Mouse (Mus musculus): ENCODE measurements around the gene Tmem251. TPM values are rescaled to one million over a fixed set of nuclear protein-coding genes. Genes with fewer than 3 reads are reported as not detected.

Gene Tmem251
- polyA plus RNA-seq, 1 experiment from 2014 or later: 15.2 TPM

DNA sequence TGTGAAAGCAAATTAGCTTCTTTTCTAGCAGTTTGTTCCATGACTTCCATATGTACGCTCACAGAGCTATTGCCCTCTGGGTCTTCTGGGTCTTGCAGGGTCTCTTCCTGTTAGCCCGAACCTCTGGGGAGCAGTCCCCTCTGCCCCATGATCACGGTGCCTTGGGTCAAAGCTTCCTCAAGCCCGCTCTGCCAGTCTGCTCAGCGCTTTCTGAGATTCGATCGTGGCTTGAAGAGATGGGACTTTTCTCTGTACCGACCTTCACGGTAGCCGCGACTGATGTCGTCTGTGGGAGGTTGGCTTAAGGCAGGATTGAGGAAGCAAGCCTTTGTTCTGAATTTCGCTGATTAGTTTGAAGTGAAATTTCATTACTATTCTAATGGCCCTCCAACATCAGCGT is 32.5 kb downstream of the Tmem251 start:
- no peak for TF ChIP-seq CTCF (IDR thresholded peaks at IDR 0.05; ENCODE audit: low read depth)
- Histone ChIP-seq H3K4me2 (ENCODE audit: low read length) (no peak overlapping the region), H3K27ac (no peak overlapping the region), H3K9me3 (replicated peaks; ENCODE audit: low read length) (no peaks in the 10 kb centered on the region), H3K4me3 (replicated peaks; ENCODE audit: low read depth, low read length) (no peak overlapping the region), H3K36me3 (ENCODE audit: insufficient read depth, low read length) (peaks cover 33% of the 10 kb centered on the region), H3K4me1 (replicated peaks; ENCODE audit: insufficient read depth, low read length) (no peaks in the 10 kb centered on the region), H3K9ac (ENCODE audit: low read depth, low read length) (no peak overlapping the region), H3K27me3 (ENCODE audit: insufficient read depth, low read length) (no peaks in the 10 kb centered on the region)
- DNase-seq (ENCODE audit: low spot score) (no peak), ATAC-seq (replicated peaks; ENCODE audit: low FRiP score, low read depth) (no peak)
- WGBS: 92% methylated on average over 14 of the region's 14 CpGs

- DNase-seq (ENCODE audit: low spot score) (no peak), ATAC-seq (replicated peaks; ENCODE audit: low FRiP score, low read depth) (no peak)
- no peak overlapping the region for H3K27ac ChIP-seq
- H3K27me3 ChIP-seq (ENCODE audit: insufficient read depth, low read length): no peaks in the 10 kb centered on the region
- peaks cover 20% of the 10 kb centered on the region for H3K36me3 ChIP-seq (ENCODE audit: insufficient read depth, low read length)
- no peak overlapping the region for H3K4me2 ChIP-seq (ENCODE audit: low read length)
- 78% methylated on average over 5 of the region's 5 CpGs for WGBS
- H3K9me3 ChIP-seq (replicated peaks; ENCODE audit: low read length): no peaks in the 10 kb centered on the region
- no peak for TF ChIP-seq CTCF (IDR thresholded peaks at IDR 0.05; ENCODE audit: low read depth)
- no peaks in the 10 kb centered on the region for H3K4me1 ChIP-seq (replicated peaks; ENCODE audit: insufficient read depth, low read length)
- H3K9ac ChIP-seq (ENCODE audit: low read depth, low read length): no peak overlapping the region
- no peak overlapping the region for H3K4me3 ChIP-seq (replicated peaks; ENCODE audit: low read depth, low read length)
These were observed 34.6 kb downstream of the Tmem251 start for GRCm38 (mm10) chr12:102778151-102778550.

DNA sequence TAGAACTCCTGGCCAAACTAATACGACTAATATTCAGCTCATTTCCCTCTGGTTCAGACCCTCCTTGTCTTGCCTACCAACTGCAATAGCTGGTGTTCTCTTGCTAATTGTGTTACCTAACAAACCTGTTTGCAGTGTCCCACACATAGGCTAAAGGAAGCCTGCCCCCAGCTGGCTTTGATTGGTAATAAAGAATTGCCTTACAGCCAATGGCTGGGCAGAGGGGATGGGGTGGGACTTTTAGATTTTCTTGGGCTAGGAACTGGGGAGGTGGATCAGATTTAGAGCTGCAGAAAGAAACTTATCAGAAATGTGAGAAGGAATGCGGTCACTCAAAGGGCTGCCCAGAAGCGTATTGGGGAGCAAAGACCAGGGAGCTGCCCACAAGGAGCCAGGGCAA is 35.9 kb downstream of the Tmem251 start:
- DNase-seq (ENCODE audit: low spot score) (peak; percentile 30), ATAC-seq (replicated peaks; ENCODE audit: low FRiP score, low read depth) (no peak; the same call in 1 of the 2 replicates)
- Histone ChIP-seq H3K4me1 (replicated peaks; ENCODE audit: insufficient read depth, low read length) (no peaks in the 10 kb centered on the region), H3K9ac (ENCODE audit: low read depth, low read length) (no peak overlapping the region), H3K27ac (no peak overlapping the region), H3K4me2 (ENCODE audit: low read length) (no peak overlapping the region), H3K9me3 (replicated peaks; ENCODE audit: low read length) (no peaks in the 10 kb centered on the region), H3K36me3 (ENCODE audit: insufficient read depth, low read length) (peaks cover 17% of the 10 kb centered on the region; the same call in 1 of the 2 replicates), H3K27me3 (ENCODE audit: insufficient read depth, low read length) (no peaks in the 10 kb centered on the region), H3K4me3 (replicated peaks; ENCODE audit: low read depth, low read length) (no peak overlapping the region)
- WGBS: 41% methylated on average over 3 of the region's 3 CpGs
- TF ChIP-seq CTCF (IDR thresholded peaks at IDR 0.05; ENCODE audit: low read depth): peak; percentile 59

GRCm38 (mm10) chr12:102782841-102783240 is 39.3 kb downstream of the Tmem251 start:
- ATAC-seq (replicated peaks; ENCODE audit: low FRiP score, low read depth): no peak
- Histone ChIP-seq H3K36me3 (ENCODE audit: insufficient read depth, low read length) (peaks cover 15% of the 10 kb centered on the region), H3K4me2 (ENCODE audit: low read length) (no peak overlapping the region), H3K9ac (ENCODE audit: low read depth, low read length) (no peak overlapping the region), H3K9me3 (replicated peaks; ENCODE audit: low read length) (no peaks in the 10 kb centered on the region), H3K27me3 (ENCODE audit: insufficient read depth, low read length) (no peaks in the 10 kb centered on the region), H3K27ac (no peak overlapping the region), H3K4me3 (replicated peaks; ENCODE audit: low read depth, low read length) (no peak overlapping the region), H3K4me1 (replicated peaks; ENCODE audit: insufficient read depth, low read length) (no peaks in the 10 kb centered on the region)
- DNase-seq (ENCODE audit: low spot score): no peak
- whole genome bisulfite sequencing: 80% methylated on average over 5 of the region's 5 CpGs
- no peak for TF ChIP-seq CTCF (IDR thresholded peaks at IDR 0.05; ENCODE audit: low read depth)

DNA sequence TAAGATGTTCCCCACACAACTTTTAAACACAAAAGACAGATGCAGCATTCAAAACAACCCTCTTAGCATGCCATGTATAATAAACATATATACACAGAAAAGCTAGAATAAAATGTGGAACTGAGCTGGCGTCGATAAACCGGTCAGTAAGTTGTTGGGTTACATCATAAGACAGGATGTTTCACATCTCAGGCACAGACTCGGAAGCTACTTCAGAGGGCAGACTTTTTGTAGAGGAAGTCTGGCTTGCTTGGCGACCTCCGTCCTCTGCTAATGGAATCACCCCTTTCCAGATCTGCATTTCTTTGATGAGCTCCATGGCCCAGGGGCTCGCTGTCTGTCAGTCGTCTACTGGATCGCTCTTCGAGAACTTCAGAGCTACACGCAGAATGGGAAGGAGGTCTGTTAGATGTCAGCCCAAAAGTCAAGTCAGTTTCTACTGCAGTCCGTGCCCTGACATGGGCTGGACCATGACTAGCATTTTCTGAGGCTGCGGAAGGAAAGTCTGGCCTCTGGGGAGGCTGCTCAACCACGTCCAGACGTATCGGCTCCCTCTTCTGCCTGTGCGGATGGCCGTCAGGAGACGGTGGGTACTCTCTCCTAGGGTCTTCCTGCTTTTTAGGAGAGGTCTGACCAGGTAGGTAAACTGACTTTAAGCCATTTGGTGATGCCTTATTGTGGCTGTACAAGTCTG is 41.5 kb downstream of the Tmem251 start:
- Histone ChIP-seq H3K27ac (no peak overlapping the region), H3K36me3 (ENCODE audit: insufficient read depth, low read length) (peaks cover 29% of the 10 kb centered on the region), H3K9me3 (replicated peaks; ENCODE audit: low read length) (no peaks in the 10 kb centered on the region), H3K27me3 (ENCODE audit: insufficient read depth, low read length) (no peaks in the 10 kb centered on the region), H3K4me3 (replicated peaks; ENCODE audit: low read depth, low read length) (no peak overlapping the region), H3K9ac (ENCODE audit: low read depth, low read length) (no peak overlapping the region), H3K4me2 (ENCODE audit: low read length) (no peak overlapping the region), H3K4me1 (replicated peaks; ENCODE audit: insufficient read depth, low read length) (no peaks in the 10 kb centered on the region)
- TF ChIP-seq CTCF (IDR thresholded peaks at IDR 0.05; ENCODE audit: low read depth): no peak
- DNase-seq (ENCODE audit: low spot score): no peak
- no peak for ATAC-seq (replicated peaks; ENCODE audit: low FRiP score, low read depth)
- 88% methylated on average over 19 of the region's 19 CpGs for WGBS

GRCm38 (mm10) chr12:102785593-102785985 is 42.0 kb downstream of the Tmem251 start:
- ATAC-seq (replicated peaks; ENCODE audit: low FRiP score, low read depth): no peak
- no peak for TF ChIP-seq CTCF (IDR thresholded peaks at IDR 0.05; ENCODE audit: low read depth)
- H3K4me3 ChIP-seq (replicated peaks; ENCODE audit: low read depth, low read length): no peak overlapping the region
- H3K9me3 ChIP-seq (replicated peaks; ENCODE audit: low read length): no peaks in the 10 kb centered on the region
- H3K27ac ChIP-seq: no peak overlapping the region
- H3K4me2 ChIP-seq (ENCODE audit: low read length): no peak overlapping the region
- H3K27me3 ChIP-seq (ENCODE audit: insufficient read depth, low read length): no peaks in the 10 kb centered on the region
- WGBS: 92% methylated on average over 5 of the region's 5 CpGs
- no peak for DNase-seq (ENCODE audit: low spot score)
- no peaks in the 10 kb centered on the region for H3K4me1 ChIP-seq (replicated peaks; ENCODE audit: insufficient read depth, low read length)
- H3K9ac ChIP-seq (ENCODE audit: low read depth, low read length): no peak overlapping the region
- peaks cover 31% of the 10 kb centered on the region for H3K36me3 ChIP-seq (ENCODE audit: insufficient read depth, low read length)

GRCm38 (mm10) chr12:102787927-102788326 is 44.4 kb downstream of the Tmem251 start:
- no peak overlapping the region for H3K9ac ChIP-seq (ENCODE audit: low read depth, low read length)
- no peaks in the 10 kb centered on the region for H3K4me1 ChIP-seq (replicated peaks; ENCODE audit: insufficient read depth, low read length)
- H3K27ac ChIP-seq: no peak overlapping the region
- DNase-seq (ENCODE audit: low spot score) (no peak), ATAC-seq (replicated peaks; ENCODE audit: low FRiP score, low read depth) (no peak)
- no peak overlapping the region for H3K4me2 ChIP-seq (ENCODE audit: low read length)
- no peak for TF ChIP-seq CTCF (IDR thresholded peaks at IDR 0.05; ENCODE audit: low read depth)
- no peaks in the 10 kb centered on the region for H3K9me3 ChIP-seq (replicated peaks; ENCODE audit: low read length)
- 80% methylated on average over 7 of the region's 7 CpGs for WGBS
- H3K27me3 ChIP-seq (ENCODE audit: insufficient read depth, low read length): no peaks in the 10 kb centered on the region
- H3K36me3 ChIP-seq (ENCODE audit: insufficient read depth, low read length): peaks cover 46% of the 10 kb centered on the region
- no peak overlapping the region for H3K4me3 ChIP-seq (replicated peaks; ENCODE audit: low read depth, low read length)

Other genes with a start within 250 kb of the Tmem251 start
- gene Chga, start 188.8 kb upstream of the Tmem251 start, polyA plus RNA-seq (2015; fragmentation: Nextera tagmentation; extraction: Ambion mirVana): 0.51 and 0.54 TPM in 2 replicates
- 16.1 and 17.8 TPM in 2 replicates for gene Itpk1, start 38.8 kb upstream of the Tmem251 start, polyA plus RNA-seq (2015; fragmentation: Nextera tagmentation; extraction: Ambion mirVana)
- gene Moap1, start 101 bp upstream of the Tmem251 start, polyA plus RNA-seq (2015; fragmentation: Nextera tagmentation; extraction: Ambion mirVana): 13.8 and 20.7 TPM in 2 replicates
- 0.57 TPM in 1 of 2 replicates, not detected in the other for gene Gm28051, start 14.0 kb downstream of the Tmem251 start, polyA plus RNA-seq (2015; fragmentation: Nextera tagmentation; extraction: Ambion mirVana)
- 22.2 and 23.1 TPM in 2 replicates for gene Gon7, start 14.0 kb downstream of the Tmem251 start, polyA plus RNA-seq (2015; fragmentation: Nextera tagmentation; extraction: Ambion mirVana)
- gene Ubr7, start 14.2 kb downstream of the Tmem251 start, polyA plus RNA-seq (2015; fragmentation: Nextera tagmentation; extraction: Ambion mirVana): 30.8 and 32.4 TPM in 2 replicates
- 20.5 and 22.0 TPM in 2 replicates for gene Gm20604, start 14.9 kb downstream of the Tmem251 start, polyA plus RNA-seq (2015; fragmentation: Nextera tagmentation; extraction: Ambion mirVana)
- gene Btbd7, start 134.7 kb downstream of the Tmem251 start, polyA plus RNA-seq (2015; fragmentation: Nextera tagmentation; extraction: Ambion mirVana): 13.2 and 15.5 TPM in 2 replicates
- not detected in 2 replicates for gene Cox8c, start 155.6 kb downstream of the Tmem251 start, polyA plus RNA-seq (2015; fragmentation: Nextera tagmentation; extraction: Ambion mirVana)
- gene Unc79, start 205.1 kb downstream of the Tmem251 start, polyA plus RNA-seq (2015; fragmentation: Nextera tagmentation; extraction: Ambion mirVana): 0.07 and 0.11 TPM in 2 replicates

Data from kidney, postnatal 0 days (tissue).